Mouse (Mus musculus): ENCODE measurements around the gene Surf2.
A peak's percentile ranks its signal among the peaks of the same experiment; 100 is the strongest.
"Not testable (repeated sequence)": the region's sequence is repeated elsewhere in the genome, so short reads cannot be mapped to it uniquely, and the experiment has no call there.

Surf2 gene

DNA sequence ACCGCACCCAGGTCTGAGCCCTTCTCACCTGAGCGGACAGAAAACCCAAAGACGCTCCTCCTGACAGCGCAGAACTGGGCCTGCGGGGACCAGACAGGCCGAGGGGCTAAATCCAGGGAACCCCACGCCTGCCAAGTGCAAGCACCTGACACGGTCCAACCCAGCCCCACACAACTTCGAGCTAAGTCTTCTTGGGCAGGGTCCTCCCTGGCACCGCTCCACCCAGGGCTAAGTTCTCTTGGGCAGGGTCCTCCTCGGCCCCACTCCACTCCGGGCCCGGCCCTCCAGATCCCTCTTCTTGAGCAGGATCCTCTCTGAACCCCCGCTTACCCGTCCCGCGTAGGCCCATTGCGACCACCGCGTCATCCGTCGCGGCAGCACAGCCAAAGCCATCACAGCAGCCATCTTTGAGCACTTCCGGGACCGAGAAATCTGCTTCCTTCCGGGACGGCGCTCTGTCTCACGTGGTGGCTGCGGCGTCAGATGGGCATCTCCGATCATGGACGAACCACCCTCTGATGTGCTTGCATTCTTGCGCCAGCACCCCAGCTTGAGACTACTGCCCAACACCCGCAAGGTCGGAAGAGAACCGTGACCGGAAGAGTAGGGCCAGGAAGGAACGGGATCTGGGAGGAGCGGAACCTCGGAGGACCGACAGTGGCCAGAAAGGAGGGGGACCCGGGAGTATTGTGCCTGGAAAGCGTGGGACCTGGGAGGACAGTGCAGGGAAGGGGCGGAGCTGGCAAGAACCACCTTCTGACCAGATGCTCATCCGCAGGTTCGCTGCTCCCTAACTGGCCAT, at the start of gene Surf2, which contains the start of gene Surf1:
Gene Surf2, plus strand, starts transcription at position 441 of the 802 bp plus-strand sequence.
Gene Surf1, minus strand, starts transcription at position 604 of the 802 bp plus-strand sequence.
- DNase-seq (ENCODE audit: extremely low read depth, low read depth, low spot score), result no peak

DNA sequence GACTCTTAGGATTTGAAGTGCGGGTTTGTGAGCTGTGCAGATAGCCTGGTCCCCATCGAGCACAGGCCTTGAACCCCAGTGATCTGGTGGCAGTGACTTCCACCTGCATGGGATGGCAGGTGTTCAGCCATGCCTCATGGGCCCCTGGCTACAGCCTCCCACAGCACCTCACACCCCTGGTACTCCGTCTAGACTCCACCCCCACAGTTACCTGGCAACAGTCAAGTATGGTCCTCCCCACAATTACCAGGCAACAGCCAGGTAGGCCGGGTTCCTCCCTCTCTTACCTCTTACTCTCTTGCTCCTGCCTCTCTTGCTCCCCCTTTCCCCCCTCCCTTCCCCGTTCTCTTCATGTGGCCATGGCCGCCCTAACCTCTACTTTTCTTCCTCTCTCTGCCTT, 45.5 kb upstream of the Surf2 start:
- DNase-seq (ENCODE audit: extremely low read depth, low read depth, low spot score), result no peak

DNA sequence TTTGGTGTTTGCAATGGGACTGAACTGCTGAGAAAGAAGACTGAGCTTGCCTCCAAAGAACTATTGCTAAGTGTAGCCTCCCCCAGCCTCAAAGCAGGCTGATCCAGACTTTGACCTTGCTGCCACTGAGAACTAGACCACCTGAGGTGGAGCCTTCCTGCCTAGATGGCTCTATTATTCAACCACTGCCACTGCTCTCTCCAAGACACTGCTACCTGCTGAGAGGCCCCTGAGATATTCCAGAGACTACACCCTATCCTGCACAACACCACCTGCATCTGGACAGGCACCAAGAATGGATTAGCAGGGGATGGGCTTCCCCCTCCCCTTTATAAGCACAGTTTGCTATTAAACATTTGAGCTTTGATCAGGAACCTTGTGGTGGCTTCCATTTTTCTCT, 37.6 kb upstream of the Surf2 start:
- no peak for DNase-seq (ENCODE audit: extremely low read depth, low read depth, low spot score)

DNA sequence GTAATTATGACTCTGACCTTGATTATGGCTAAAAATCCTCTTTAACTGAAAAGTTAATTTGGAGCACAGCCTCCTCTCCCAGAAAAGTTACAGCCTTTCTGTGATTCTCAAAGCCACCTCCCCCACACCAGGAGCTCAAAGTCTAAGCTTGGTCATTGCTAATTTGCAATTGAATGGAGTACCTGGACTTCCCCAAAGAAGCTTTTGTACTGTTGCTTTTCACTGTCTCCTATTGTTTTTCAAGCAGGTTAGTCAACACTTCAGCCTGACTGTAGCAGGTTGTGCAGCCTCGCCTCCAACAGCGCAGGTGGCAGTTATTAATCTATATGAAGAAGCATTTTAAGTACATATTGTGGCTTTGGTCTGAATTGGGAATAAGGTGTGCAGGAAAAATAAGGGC, 30.6 kb upstream of the Surf2 start:
- DNase-seq (ENCODE audit: extremely low read depth, low read depth, low spot score), result not testable (repeated sequence)

DNA sequence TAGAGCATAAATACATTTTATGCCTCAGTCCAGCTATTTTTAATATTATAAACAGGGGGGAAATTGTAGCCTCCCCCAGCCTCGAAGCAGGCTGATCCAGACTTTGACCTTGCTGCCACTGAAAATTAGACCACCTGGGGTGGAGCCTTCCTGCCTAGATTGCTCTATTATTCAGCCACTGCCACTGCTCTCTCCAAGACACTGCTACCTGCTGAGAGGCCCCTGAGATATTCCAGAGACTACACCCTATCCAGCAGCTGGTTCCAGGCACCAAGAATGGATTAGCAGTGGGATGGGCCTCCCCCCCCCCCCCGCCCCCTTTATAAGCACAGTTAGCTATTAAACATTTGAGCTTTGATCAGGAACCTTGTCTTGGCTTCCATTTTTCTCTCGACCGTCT, 30.0 kb upstream of the Surf2 start:
- not testable (repeated sequence) for DNase-seq (ENCODE audit: extremely low read depth, low read depth, low spot score)

DNA sequence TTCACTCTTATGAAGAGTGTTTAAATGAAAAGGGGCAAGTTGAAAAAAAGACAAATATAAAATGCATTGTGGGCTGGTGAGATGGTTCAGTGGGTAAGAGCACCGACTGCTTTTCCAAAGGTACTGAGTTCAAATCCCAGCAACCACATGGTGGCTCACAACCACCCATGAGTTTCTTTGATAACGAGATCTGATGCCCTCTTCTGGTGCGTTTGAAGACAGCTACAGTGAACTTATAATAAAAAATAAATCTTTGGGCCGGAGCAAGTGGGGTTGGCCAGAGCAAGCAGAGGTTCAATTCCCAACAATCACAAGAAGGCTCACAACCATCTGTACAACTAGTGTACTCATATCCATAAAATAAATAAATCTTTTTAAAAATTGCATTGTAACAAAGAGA, 20.3 kb upstream of the Surf2 start:
- DNase-seq (ENCODE audit: extremely low read depth, low read depth, low spot score), result no peak

DNA sequence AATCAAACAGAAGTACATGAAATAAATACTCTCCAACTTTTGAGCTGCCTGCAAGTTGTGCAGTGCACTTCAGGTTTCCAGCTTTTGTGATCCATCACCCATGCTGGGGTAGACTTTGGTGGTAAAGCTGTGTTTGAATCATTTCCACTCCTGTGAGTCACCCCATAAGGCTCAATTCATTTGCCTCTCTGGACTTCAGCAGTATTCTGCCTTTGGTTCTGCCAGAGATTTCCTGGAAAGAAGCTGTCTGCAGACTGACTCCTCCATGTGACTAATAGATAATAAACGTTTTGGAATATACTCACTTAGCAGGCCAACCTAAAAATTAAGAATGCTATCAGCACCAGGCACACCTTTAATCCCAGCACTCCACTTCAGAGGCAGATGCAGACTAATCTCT, 15.4 kb upstream of the Surf2 start:
- no peak for DNase-seq (ENCODE audit: extremely low read depth, low read depth, low spot score)

DNA sequence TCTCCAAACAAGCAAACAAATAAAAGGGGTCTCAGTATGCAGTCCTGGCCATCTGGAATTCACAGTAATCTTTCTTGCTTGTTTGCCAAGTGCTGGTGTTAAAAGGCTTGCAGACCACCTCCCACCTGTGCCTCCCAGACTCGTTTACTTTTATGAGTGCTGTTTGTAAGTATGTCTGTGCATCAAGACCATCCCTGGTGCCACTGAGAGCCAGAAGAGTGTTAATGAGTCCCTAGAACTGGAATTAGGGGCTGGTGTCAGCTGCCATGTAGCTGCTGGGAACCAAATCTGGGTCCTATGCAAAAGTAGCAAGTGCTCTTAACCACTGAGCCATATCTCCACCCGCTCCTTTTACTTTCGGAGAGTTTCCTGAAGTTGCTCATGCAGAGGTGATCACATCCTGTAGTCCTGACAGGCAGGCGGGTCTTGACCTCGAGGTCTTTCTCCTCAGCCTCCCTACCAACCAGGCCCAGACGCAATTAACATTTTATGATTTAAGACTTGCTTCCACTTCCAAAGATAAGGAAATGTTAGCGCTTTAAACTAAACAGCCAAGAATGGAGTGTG, 14.2 kb upstream of the Surf2 start:
- DNase-seq (ENCODE audit: extremely low read depth, low read depth, low spot score), result no peak

DNA sequence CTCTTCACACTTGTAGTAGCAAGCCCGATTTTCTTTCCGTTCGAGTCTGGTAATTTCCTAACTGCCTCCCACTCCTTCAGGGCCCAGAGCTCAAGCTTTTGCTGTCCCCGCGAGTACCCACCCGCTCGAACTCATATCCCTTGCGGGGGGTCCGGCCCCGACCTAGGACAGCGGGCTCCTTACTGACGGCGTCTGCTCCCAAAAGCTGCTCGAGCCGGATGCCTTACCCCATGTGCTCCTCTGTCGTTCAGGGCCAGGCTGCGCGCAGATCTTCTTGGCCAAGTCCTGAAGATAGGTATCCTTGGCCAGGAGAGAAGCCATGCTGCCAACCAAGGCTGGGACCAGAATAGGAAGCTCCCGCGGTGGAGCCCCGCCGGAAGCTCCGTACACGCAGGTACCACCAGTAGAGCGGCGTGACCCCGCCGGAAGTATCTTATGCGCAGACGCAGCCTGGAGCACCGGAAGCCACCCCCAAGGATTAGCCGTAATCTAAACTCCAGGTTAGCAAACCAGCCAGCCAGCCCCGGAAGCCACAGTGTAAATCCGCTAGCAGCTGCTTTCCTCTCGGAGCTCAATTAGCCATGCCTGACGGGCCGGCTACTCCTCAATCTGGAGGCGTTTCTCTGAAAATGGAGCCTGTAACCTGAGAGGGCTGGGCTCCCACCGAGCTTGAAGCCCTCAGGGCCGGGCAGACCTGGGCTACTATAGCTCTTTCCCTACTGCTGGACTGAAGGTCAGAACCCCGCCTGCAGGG, 13.5 kb upstream of the Surf2 start, which contains the start of gene Surf6:
Gene Surf6, minus strand, starts transcription at position 413 of the 754 bp plus-strand sequence.
- peak; percentile 73 for DNase-seq (ENCODE audit: extremely low read depth, low read depth, low spot score)

DNA sequence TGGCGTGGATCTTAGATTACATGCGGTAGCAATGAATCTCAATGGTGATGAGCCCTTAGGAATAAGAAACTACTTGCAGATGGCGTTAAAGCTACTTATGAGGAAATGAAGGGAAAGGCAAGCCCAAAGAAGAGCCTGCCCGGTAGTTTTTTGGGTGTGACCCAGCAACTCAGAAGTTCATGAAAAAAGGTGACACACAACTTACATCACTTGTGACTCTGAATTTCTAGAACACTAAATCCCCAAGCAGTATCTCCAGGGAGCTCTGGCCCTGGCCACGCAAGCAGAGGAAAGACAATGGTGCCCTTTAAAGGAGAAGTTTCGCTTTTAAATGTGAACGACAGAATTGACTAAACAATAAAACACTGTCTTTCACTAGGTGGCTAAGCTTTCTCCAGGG, 12.9 kb upstream of the Surf2 start:
- no peak for DNase-seq (ENCODE audit: extremely low read depth, low read depth, low spot score)

DNA sequence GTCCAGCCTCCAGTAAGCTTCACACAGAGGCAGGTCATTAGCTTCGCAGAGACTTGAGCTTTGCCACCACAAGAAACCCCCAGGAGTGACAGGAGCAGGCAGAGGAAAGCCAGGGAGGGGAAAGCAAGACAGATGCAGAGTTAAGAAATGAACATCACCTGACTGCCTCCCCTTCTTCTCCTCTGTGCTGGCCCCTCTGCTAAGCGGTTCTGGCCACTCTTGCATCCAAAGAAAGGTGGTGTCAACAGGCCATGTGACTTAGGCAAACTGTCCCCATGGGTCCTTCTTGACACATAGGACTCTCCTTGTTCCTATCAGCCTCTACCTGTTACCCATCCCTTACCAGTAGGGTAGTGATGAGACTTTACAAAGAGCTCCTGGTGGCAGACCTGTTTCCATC, 10.2 kb upstream of the Surf2 start:
- DNase-seq (ENCODE audit: extremely low read depth, low read depth, low spot score), result no peak

DNA sequence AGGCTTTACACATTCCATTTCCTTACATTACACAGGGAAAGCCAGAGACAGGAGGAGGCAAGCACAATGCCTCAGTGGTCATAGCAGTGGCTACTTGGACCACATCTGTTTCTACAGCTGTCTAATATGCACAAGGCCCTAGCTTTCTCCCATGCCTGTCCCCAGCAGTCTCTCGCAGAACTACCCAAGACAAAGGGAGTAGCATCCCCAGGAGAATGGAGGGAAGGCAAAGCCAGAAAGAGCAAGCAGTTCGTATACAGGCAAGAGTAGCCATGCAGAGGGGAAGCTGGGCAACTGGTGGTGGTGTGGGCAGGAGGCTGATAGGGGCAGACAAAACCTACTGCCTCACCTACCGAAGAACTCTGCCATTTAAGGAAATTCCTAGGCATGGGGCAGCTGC, 9.7 kb upstream of the Surf2 start:
- no peak for DNase-seq (ENCODE audit: extremely low read depth, low read depth, low spot score)

DNA sequence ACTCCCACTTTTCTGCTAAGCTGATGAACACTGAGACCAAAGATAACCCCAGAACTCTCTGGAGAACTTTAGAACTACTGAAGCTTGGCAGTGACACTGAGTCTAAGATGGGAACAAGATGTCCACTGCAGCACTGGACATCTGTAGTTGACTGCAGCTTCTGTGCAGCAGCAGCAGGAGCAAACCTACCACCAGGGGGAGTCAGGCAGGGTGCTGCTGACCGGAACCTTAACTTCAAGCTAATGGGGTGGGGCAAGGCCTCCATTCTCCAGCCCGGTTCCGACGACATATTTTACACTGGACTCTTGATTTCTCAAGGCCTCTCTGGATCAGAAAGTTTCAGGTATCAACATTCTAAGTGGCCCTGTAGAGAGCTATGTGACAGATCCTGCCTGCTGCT, 9.1 kb upstream of the Surf2 start:
- DNase-seq (ENCODE audit: extremely low read depth, low read depth, low spot score), result no peak

DNA sequence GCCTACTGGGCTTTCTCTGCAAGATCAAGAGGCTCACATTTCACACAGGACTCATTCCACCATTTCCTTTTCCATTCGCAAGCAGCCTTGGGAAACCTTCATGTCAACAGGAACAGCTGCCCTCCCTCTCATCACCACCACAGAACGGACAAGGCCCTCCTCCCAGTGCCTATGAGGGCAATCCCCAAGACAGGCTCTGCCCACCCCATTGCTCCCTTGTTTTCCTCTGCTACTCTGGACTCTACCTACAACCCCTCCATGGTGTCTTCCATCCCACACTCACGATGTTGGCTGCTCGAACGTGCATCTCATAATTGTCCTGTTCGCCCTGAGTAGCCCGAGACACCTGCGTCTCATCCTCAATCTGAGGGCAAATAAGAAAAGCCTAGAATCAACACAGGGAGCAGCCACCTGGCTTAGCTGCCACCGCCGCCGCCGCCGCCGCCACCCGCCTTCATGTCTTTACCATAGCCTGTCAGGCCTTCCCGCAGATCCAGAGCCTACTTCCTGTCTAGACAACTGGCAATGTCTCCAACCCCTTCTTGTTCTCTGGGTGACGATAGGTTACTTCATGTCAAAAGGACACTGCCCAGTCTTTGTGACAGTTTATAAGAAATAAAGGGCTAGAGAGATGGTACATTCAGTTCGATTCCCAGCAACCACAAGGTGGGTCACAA, 7.3 kb upstream of the Surf2 start:
- DNase-seq (ENCODE audit: extremely low read depth, low read depth, low spot score), result no peak

DNA sequence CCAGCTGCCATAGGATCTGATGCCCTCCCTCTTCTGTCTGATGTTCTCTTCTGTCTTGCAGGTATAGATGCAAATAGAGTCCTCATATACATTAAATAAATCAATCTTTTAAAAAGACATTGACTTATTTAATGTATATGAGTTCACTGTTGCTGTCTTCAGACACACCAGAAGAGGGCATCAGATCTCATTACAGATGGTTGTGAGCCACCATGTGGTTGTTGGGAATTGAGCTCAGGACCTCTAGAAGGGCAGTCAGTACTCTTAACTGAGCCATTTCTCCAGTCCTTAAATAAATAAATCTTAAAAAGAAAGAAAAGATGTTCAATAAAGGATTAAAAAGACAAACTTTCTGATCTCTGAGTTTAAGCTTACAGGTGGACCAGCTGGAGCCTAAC, 6.8 kb upstream of the Surf2 start:
- DNase-seq (ENCODE audit: extremely low read depth, low read depth, low spot score), result no peak

DNA sequence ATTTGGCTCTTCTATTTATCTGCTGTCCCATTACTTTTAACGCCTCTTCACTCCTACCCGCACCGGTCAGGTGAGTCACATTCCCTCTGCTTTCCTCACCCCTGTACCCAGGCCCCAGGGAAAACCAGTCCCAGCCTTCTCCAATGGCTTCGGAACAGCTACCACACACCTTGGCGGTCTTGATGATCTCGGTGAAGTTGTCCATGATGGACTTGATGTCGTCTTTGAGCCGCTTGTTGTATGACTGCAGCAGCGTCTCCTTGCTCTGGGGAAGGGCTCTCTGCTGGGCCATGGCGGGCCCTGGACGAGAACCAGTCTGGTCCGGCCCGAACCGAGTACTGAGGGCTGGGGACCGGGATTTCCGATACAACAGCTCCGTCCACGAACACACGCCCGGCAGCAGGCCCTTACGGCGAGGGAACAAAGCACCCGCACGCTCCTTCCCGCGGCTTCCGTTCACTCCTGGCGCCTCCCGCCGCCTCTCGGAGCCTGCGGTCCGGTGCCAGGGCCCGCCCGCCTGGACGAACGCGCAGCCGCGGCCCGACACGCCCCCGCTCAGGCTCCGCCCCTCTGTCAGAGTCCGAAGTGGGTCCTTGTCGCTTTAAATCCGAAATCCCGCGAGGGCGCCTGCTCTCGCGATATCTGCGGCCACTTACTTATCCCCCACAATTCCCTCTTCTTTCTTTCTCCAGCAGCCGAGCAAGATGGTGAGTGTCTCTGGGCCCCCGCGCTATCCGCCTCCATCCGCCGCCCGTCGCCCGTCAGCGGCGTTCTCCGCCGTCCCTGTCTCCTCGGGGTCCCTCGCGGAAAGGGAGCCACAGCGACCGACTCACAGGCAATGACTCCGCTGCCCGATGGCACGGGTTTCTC, 5.8 kb upstream of the Surf2 start, which contains the start of the genes Med22 and Rpl7a:
Gene Med22, minus strand, starts transcription at position 554 of the 870 bp plus-strand sequence.
Gene Rpl7a, plus strand, starts transcription at position 641 of the 870 bp plus-strand sequence.
- DNase-seq (ENCODE audit: extremely low read depth, low read depth, low spot score), result no peak

DNA sequence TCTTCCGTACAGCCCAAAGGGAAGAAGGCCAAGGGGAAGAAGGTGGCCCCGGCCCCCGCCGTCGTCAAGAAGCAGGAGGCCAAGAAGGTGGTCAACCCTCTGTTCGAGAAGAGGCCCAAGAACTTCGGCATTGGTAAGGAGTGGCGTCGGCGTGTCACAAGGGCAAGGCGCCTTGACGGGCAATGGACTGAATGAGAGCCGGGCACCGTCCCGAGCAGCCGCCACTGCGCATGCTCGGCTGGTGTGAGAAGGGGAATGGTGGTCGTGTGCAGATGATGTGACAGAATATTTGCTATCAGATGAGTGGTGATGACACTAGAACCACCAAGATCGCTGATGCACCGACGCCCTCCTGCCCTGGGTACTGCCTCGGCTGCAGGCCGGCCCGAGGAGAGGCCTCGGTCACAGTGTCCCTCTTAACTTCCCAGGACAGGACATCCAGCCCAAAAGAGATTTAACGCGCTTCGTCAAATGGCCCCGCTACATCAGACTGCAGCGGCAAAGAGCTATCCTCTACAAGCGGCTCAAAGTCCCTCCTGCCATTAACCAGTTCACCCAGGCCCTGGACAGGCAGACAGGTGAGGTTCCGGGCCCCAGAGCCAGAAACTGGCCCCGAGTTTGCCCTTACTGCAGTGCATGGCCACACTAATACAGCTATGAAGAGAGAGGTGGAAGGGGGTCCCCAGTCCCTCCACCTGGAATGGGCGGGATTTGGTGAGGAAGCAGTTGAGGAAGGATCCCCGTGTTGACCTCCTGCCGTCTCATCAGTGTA, 5.0 kb upstream of the Surf2 start:
- no peak for DNase-seq (ENCODE audit: extremely low read depth, low read depth, low spot score)

DNA sequence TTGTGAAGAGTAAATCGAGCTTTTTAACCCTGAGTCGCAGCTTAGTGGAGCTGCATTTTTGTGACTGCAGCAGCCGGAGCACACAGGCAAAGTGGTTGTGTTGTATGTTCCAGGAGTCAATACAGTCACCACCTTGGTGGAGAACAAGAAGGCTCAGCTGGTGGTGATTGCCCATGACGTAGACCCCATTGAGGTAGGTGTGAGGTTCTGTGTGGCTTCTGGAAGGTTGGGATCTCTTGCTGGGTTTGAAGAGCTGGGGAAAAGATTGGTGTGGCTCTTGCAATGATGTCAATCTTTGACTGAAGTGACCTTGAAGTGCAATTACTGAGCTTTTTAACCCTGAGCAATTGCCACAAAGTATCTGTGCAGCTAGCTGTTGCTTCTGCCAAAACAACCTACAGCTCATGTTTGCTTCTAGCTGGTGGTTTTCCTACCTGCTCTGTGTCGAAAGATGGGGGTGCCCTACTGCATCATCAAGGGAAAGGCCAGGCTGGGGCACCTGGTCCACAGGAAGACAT, 3.9 kb upstream of the Surf2 start:
- no peak for DNase-seq (ENCODE audit: extremely low read depth, low read depth, low spot score)
